Mouse (Mus musculus) adrenal gland, postnatal 14 days (tissue): Measurements from ENCODE around the gene Gm20683. TPM values are rescaled to one million over a fixed set of nuclear protein-coding genes. Genes with fewer than 3 reads are reported as not detected.

ENCODE experiments used
- DNase-seq: peaks from one replicate; pipeline ENCODE4 v3.0.0; 2021; ENCODE audit warnings: mixed read lengths
- total RNA-seq: library from RNA; stranded (reverse); gene quantifications from 2 replicates; pipeline ENCODE4 v1.2.3, GENCODE M21; 2021

Gm20683 gene
- total RNA-seq, 1 experiment from 2014 or later, result 10.9 TPM

DNA sequence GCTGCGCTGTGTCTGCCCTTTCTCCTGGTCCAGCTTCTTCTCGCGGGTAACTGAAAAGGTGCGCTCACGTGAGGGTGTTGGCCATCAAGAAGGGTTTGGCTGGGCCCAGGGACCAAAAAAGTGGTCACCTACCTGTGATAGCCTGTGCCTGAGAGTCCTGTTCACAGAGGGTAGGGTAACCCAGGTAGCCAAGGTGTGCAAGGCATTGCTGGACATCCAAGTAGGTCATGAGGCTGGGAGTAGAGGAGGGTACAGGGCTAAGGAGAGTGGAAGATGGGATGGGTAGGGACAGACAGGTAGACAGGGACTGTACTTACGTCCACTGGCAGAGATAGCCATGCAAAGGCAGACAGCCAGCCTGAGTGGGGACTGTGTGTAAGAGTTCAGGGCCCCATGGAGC lies 1.0 kb downstream of the Gm20683 start:
- no peak for DNase-seq

DNA sequence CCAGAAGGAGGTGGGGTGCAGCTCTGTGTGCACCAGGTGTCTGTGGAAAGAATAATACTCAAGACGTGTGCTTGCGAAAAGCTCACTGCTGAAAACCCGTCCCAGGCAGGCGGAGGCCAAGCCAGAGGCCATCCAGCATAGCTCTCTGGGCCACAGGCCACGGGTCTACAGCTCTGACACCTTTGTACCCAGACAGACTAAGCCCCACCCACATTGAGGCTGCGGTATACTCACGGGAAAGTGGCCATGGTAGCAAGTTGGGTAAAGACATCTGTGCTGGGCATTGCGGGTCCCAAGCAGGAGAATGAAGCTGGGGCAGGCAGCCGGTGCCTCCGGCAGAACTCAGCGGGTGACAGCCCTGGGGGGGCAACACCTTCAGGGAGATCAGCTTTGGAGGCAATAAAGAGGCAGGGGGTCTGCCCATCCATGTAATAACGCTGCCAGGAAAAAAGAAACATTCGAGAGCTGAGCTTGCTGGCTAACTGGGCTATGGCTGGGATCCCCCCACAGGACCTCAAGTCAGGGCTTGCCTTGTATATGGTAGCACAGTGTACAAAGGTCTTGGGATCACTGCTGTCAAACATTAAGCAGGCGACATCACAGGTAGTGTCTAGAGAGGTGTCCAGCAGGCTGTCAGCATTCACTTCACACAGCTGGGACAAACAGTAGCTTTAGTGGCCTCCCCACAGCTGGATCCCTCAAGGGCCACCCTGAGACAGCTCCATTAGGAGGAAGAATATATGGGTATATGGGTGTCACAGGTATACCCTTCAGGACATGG lies 1.9 kb downstream of the Gm20683 start:
- no peak for DNase-seq

- no peak for DNase-seq
Measured at GRCm38 (mm10) chr17:25838904-25839303, 2.7 kb downstream of the Gm20683 start.

- no peak for DNase-seq
Measured at GRCm38 (mm10) chr17:25837533-25837932, 4.0 kb downstream of the Gm20683 start.

DNA sequence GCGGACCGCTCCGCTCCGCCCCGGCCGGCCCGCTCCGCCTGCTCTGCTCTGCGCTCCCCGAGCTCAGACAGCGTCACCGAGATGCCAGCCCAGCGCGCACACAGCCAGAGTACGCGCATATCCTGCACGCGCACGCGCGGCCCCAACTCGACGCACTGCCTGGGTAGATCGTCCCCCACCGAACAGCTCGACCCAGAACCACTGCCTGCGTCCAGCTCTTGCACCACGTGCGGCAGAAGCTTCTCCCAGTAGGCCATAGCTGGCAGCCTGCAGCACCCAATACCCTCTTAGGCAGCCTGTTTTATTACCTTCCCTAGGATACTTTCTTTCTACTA lies 4.5 kb downstream of the Gm20683 start, which contains the start of gene Rhbdl1:
TSS of gene Rhbdl1 (minus strand) at position 220 of the 335 bp plus-strand sequence.
- peak; percentile 92 for DNase-seq

- peak; percentile 63 for DNase-seq
Measured at GRCm38 (mm10) chr17:25836397-25837075, 5.0 kb downstream of the Gm20683 start.

DNA sequence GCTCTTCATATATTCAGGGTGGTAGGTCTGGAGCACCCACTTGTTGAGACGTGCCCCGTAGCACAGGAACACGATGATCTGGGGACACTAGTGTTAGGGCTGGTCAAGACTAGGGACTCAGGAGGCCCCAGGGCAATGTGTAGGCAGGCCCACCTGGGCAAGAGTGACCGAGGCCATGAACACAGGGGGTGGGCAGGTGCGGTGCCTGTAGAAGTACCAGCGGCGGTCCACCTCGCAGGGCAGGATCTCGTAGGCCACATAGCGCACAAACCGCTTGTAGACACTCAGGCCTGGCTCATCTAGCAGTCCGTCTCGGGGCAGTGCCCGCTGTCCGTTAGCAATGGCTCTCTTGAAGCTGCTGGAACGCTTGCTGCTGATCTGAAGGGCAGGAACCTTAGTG lies 5.7 kb downstream of the Gm20683 start:
- DNase-seq, result peak; percentile 27

- no peak for DNase-seq
Measured at GRCm38 (mm10) chr17:25835301-25835700, 6.3 kb downstream of the Gm20683 start.

- DNase-seq, result no peak
Measured at GRCm38 (mm10) chr17:25834595-25835222, 6.9 kb downstream of the Gm20683 start.

- peak; percentile 58 for DNase-seq
Measured at GRCm38 (mm10) chr17:25833961-25834594, 7.5 kb downstream of the Gm20683 start.

DNA sequence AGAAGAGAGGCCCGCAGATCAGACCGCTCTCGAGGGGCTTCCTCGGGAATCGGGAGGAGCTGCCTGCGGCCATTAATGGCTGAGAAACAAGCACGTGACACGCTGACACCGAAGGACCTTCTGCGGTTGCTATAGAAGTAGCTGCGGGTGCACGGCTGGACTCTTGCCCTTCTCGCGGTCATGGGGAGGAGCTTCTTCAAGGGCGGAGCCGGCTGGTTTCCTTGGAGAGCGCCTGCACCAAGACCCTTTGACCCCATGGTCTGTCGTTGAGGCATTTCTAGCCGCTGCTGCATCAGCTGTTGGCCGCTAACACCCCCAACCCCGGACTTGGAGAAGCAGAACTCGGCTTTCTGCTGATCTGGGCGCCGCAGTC lies 8.3 kb downstream of the Gm20683 start, which contains the start of gene Stub1:
TSS of gene Stub1 (minus strand) at position 114 of the 373 bp plus-strand sequence.
- peak; percentile 96 for DNase-seq

- peak; percentile 100 for DNase-seq
Measured at GRCm38 (mm10) chr17:25832436-25833290, 8.9 kb downstream of the Gm20683 start.

DNA sequence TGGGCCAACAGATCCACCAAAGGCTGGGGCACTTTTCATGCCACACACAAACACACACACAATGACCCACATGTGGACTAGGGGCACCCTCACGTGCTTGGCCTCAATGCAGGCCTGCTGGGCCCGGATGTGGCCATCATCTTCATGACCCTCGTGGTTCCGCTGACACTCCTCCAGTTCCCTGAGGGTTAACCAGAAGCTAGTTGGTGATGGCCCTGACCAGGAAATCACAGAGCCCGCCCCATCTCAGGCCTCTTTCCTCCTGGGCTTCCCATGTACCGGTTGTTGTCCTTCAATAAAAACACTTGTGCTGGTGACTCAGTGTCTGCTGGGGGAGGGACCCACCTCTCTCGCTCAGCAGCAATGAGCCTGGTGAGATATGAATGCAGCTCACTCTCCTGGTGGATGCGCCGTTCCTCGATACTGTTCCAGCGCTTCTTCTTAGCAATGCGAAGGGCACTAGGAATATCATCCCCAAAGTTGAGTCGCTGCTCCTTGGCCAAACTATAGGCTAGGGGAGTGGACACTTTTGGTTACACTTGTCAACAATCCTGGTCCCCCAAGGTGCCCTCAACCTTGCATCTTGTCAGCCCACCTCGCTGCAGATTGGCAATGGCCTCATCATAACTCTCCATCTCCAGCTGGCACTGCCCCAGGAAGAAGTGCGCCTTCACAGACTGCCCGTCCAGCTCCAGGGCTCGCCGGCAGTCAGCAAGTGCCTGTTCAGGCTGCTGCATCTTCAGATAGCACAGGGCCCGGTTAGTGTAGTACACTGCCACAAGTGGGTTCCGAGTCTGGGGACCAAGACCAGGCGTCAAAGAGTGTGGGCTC lies 9.9 kb downstream of the Gm20683 start:
- DNase-seq, result peak; percentile 81

GRCm38 (mm10) chr17:25830806-25831431 lies 10.6 kb downstream of the Gm20683 start:
- no peak for DNase-seq

- DNase-seq, result no peak
Measured at GRCm38 (mm10) chr17:25830200-25830753, 11.3 kb downstream of the Gm20683 start.

GRCm38 (mm10) chr17:25829558-25830017 lies 12.0 kb downstream of the Gm20683 start:
- no peak for DNase-seq

- peak; percentile 87 for DNase-seq
Measured at GRCm38 (mm10) chr17:25828712-25829557, 12.6 kb downstream of the Gm20683 start, which contains the start of gene Jmjd8. Gene Jmjd8 (plus strand): TSS chr17:25828867.

GRCm38 (mm10) chr17:25828223-25828594 lies 13.4 kb downstream of the Gm20683 start:
- DNase-seq, result no peak
